Comparison of ENCODE assay signal across 1 mouse cellular context in genomic region chr11:5068126-5068971, GRCm38 (mm10).
TF ChIP-seq lines count a peak whose summit lies in the region.

No protein-coding gene starts in this region.

TF ChIP-seq in MEL, 35 proteins besides CTCF, POLR2A, EP300 and RAD21 (continued from another document):
- TF ChIP-seq SIN3A (IDR thresholded peaks at IDR 0.05; ENCODE audit: low read length) (no peak; the same call in 1 of the 2 replicates), USF2 (IDR thresholded peaks at IDR 0.05; ENCODE audit: borderline replicate concordance in 1 of 2, insufficient read depth in 1 of 2, low read depth in 1 of 2, low read length in 2 of 2) (no peak), USF1 (IDR thresholded peaks at IDR 0.05; ENCODE audit: low read depth, low read length) (no peak), SMC3 (IDR thresholded peaks at IDR 0.05; ENCODE audit: low read depth, low read length) (0 out of 2 replicates have a peak, but pooled peaks have one; percentile 1)
